Mouse (Mus musculus) ES-CJ7 (cell line): Measurements from ENCODE around the gene Alx1.

Experiments
- DNase-seq: peaks from one replicate; pipeline ENCODE4 v3.0.0; 2011; ENCODE audit warnings: low read depth, low spot score

The Alx1 gene

GRCm38 (mm10) chr10:103029730-103030490, at the start of gene Alx1:
Gene Alx1, minus strand, starts transcription at chr10:103030215.
- peak; percentile 18 for DNase-seq

GRCm38 (mm10) chr10:103049593-103049992, 19.6 kb upstream of the Alx1 start:
- DNase-seq: no peak

GRCm38 (mm10) chr10:103046623-103047022, 16.6 kb upstream of the Alx1 start:
- no peak for DNase-seq

GRCm38 (mm10) chr10:103045019-103045418, 15.0 kb upstream of the Alx1 start:
- no peak for DNase-seq

- DNase-seq: no peak
These were observed 5.1 kb upstream of the Alx1 start for GRCm38 (mm10) chr10:103035002-103035640.

- no peak for DNase-seq
These were observed 916 bp upstream of the Alx1 start for GRCm38 (mm10) chr10:103030931-103031330.

GRCm38 (mm10) chr10:103029132-103029729, 784 bp downstream of the Alx1 start:
- peak; percentile 23 for DNase-seq

- peak; percentile 72 for DNase-seq
These were observed 1.5 kb downstream of the Alx1 start for GRCm38 (mm10) chr10:103028253-103029131.

- DNase-seq: no peak
These were observed 2.1 kb downstream of the Alx1 start for GRCm38 (mm10) chr10:103027931-103028252.

- DNase-seq: no peak
These were observed 2.6 kb downstream of the Alx1 start for GRCm38 (mm10) chr10:103027226-103027930.

- DNase-seq: no peak
These were observed 3.3 kb downstream of the Alx1 start for GRCm38 (mm10) chr10:103026636-103027225.

- DNase-seq: no peak
These were observed 27.5 kb downstream of the Alx1 start for GRCm38 (mm10) chr10:103002556-103002955.

GRCm38 (mm10) chr10:103000902-103001301, 29.1 kb downstream of the Alx1 start:
- no peak for DNase-seq

- DNase-seq: no peak
These were observed 30.4 kb downstream of the Alx1 start for GRCm38 (mm10) chr10:102999584-102999983.

GRCm38 (mm10) chr10:102975106-102975505, 54.9 kb downstream of the Alx1 start:
- DNase-seq: no peak

GRCm38 (mm10) chr10:102959602-102960001, 70.4 kb downstream of the Alx1 start:
- peak; percentile 44 for DNase-seq
